Mouse (Mus musculus) heart, adult 11 months (tissue): ENCODE data around the gene Unc93b1.
A peak's percentile ranks its signal among the peaks of the same experiment; 100 is the strongest.

Experiments
- DNase-seq: peaks from one replicate; pipeline ENCODE4 v3.0.0; 2022

The Unc93b1 gene

DNA sequence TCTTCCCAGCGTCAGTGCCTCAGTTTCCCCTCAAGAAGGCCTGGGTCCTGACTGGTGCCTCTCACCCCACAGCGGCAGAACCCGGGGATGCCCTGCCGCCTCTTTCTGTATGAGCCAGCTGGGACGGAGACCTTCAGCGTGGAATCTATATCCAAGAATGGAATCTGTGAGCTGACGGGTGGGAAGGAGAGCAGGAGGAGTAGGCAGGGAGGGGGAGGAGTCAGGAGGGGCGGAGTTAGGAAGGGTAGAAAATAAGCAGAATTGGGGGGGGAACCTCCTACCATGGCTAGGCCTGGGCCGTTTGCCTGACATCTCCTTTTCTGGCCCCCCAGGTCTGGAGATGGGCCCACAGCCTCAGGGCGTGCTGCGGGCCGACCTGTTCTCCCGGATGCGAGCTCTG is 53.1 kb downstream of the Unc93b1 start:
- no peak for DNase-seq

DNA sequence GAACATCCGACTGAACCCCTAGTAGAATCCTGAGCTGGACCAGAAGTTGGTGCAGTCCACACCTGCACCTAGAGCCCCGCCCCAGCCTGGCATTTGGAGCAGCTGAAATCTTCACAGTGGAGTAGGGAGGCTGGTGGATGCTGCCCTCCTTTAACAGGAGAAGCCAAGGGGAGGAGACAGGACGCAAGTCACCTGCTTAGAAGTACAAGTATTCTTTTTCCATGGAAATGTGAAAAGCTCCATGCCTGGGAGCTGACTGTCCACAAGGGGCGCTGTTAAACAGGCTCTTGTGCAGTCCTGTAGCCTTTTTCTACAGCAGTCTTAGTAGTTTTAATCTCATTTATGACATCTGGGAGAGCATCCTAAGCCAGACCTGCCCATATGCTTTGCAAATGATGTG is 53.8 kb downstream of the Unc93b1 start:
- DNase-seq: no peak

DNA sequence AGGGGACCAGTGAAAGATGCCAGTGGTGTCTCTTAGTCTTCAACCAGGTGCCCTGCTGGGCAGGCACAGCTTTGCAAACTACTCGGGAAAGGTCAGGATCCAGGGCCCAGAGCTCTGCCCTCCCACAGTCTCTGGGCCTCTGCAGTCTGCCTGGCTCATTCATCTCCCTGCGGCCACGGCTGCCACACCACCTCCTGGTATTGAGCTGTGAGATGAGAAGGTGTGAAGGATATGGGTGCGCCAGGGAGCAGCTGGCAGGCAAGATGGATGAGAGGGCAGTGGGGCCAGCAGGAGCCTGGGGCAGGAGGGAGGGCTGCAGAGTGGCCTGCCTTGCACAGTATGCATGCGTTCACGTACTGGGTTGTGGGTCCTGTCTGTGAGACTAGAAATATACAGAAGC is 55.8 kb downstream of the Unc93b1 start:
- DNase-seq: peak; percentile 90

DNA sequence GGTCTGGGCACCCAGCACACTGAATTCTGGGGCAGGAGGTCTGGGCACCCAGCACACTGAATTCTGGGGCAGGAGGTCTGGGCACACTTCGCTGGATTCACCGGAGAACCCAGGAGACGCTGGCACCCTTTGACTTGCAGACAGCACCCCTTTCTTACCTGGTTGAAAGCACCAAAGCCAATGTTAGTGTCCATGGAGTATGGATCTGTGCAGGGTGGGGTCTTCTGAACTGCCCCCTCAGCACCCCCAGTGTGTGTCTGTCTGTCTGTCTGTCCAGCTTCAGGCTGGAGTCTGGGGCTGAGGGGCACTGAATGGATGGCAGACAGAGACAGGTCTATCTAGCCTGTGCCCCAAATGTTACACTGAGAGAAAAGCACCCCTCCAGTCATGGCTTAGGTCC is 56.6 kb downstream of the Unc93b1 start:
- no peak for DNase-seq

DNA sequence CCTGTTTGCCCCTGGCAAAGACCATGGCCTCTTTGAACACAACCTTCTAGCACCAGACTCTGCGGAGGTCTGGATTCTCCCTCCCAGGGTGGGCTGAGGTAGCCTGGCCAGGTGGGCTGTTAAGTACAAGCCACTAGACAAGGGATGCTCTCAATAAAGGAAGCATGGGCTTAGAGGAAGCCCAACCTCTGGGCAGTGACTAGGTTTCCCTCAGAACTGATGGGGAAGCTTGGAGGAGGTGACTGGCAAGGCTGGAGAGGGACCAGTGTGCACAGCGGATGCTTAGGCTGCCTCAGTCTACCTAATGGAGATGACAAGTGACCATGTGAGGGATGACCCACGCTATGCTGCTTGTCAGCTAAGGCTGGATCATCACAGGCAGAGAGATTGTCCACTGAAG is 57.0 kb downstream of the Unc93b1 start:
- DNase-seq: no peak

DNA sequence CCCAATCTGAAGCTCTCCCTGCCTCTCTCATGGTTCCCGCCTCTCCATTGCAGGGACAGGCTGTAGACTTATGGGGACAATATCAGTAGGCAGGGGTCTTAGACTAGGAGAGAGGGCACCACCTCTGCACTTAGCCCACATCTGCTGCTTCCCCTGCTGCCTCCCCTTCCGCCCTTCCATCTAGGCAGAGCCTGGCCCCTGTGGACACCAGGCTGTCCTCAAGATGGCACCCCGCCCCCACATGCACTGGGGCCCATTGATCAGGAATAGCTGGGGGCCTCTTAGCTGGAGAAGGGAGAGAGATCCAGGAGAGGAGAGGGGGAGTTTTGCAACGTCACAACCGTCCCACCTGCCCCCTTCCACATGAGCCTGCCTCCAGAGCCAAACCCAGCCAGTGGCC is 57.4 kb downstream of the Unc93b1 start, which contains the start of gene Tbx10:
TSS of gene Tbx10 (plus strand) at position 337 of the 400 bp plus-strand sequence.
- DNase-seq: peak; percentile 82

DNA sequence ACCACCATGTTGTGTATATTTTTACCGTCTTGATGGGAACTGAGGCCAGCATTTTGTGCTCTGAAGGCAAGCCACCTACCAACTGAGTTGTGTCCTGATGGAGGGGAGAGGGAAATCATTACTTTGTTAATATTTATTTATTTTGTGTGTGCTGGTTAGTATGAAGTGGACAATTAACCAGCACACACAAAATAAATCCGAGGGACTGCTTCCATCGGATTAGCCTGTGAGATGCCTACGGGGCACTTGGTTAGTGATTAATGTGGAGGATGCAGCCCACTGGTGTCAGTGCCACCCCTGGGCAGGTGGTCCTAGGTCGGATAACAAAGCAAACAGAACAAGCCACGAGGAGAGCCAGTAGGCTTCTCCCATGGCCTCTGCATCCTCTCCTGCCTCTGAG is 59.9 kb downstream of the Unc93b1 start:
- no peak for DNase-seq

DNA sequence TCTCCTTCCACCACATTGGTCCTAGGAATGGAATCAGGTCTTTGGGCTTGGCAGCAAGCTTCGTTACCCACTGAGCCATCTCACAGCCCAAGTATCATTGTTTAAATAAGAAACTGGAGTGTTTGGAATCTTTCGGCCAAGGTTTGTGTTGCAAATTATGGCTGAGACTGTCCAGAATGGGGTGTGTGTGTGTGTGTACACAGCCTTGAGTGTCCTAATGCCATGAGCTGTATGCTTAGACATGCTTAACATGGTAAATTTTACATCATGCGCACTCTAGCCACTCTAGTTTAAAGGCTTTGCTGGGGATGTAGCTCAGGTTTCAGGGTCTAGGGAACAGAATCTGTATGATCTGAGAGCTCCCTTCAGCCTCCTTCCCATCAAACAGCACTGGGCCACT is 60.5 kb downstream of the Unc93b1 start:
- no peak for DNase-seq

DNA sequence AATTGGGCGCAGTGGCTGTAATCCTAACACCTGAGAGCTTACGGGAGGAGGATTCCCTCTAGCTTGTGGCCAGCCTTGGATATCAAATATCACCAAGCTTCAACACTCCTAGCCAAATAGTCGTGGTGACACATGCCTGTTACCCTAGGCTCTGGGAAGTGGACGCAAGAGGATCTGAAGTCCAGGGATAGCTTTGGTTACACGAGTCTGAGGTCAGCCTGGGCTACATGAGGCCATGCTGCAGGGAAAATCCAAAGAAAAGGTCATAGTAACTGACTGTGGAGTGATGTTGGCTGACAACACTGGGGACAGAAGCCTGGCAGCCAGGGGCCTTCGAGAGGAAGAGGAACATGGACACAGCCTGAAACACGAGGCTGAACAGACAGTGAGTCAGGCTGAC is 61.1 kb downstream of the Unc93b1 start:
- DNase-seq: peak; percentile 85

DNA sequence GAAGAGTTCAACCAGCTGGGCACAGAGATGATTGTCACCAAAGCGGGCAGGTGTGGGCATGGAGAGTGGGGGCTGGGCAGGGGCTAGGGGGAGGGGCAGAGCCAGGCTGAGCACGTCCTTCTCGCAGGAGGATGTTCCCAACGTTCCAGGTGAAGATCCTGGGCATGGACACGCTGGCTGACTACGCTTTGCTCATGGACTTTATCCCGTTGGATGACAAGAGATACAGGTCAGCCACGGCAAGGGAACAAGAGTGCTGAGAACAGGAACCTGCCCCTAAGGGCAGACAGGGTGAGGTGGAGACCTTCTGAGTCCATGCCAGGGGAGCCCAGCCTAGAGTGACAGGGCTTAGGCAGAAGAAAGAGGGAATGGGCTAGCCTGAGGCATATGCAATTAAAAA is 61.8 kb downstream of the Unc93b1 start:
- no peak for DNase-seq

DNA sequence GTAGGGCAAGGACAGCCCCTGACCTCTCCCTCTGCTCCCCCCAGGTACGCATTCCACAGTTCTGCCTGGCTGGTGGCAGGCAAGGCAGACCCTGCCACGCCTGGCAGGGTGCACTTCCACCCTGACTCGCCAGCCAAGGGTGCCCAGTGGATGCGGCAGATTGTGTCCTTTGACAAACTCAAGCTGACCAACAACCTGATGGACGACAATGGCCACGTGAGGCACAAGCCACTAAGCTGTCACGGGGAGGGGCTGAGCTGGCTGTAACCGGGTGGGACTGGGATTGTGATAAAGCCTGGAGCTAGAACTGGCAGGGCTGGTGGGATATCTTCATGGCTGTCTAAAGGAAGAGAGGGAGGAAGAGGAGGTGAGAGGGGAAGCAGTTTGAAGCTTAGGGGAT is 62.2 kb downstream of the Unc93b1 start:
- peak; percentile 87 for DNase-seq

DNA sequence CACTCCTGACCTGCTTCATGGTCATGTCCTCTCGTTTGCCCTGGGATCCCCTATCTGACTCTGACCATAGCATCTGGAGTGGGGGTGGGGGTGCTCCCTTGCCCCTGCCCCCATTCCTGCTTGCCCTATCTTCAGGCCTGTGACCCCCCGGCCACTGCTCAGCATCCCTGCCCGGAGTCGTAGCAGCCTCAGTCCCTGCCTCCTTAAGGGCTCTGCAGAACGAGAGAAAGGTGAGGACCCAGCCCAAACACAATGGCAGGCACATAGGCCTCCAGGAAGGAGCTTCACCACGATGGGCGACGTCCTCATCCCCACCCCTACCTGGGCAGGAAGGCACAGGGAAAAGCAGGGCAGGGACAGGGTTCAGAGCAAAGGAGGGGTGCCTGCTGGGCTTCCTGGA is 63.3 kb downstream of the Unc93b1 start:
- DNase-seq: peak; percentile 90
